Comparison of ENCODE assay signal across 19 mouse cellular contexts in genomic region chr2:153312884-153313283, GRCm38 (mm10). TPM values are rescaled to one million over a fixed set of nuclear protein-coding genes. Genes with fewer than 3 reads are reported as not detected.
DNase-seq lines count a peak whose midpoint lies in the region; ATAC-seq and TF ChIP-seq lines count a peak whose summit lies in the region.
"Had no signal": no experiment of that assay in that cellular context is flagged by ENCODE, and none has a peak within 500 bp of the region (broad histone marks: within the 10 kb centered on the region; RNA-seq: fewer than 3 reads in every experiment).

No protein-coding gene starts in this region.

- H3K4me3 ChIP-seq in bone marrow, adult 2 months (replicated peaks; ENCODE audit: control insufficient read depth, low read depth, low read length), result no peak overlapping the region
- H3K4me3 ChIP-seq in intestine, embryonic 15.5 days (replicated peaks), result no peak overlapping the region
- H3K4me3 ChIP-seq: embryonic facial prominence, embryonic 12.5 days; forebrain, embryonic 13.5 days; forebrain, embryonic 15.5 days had no signal

- DNase-seq in 416B (ENCODE audit: low read depth), result peak; percentile 38
- no peak for DNase-seq in B cell, adult 2 months
- DNase-seq in cerebellum, adult 18-20 months, result no peak
- DNase-seq: adrenal gland, adult 2 months; adrenal gland, postnatal 10 days; adrenal gland, postnatal 25 days; cerebellum, adult 11-12 months; cerebellum, adult 8-10 months; cerebellum, adult 9-11 months; cerebellum, postnatal 14 days; cerebellum, postnatal 36 days; embryo, embryonic 11 days; forebrain, postnatal 0 days had no signal

- no peak overlapping the region for H3K9ac ChIP-seq in intestine, embryonic 15.5 days
- H3K9ac ChIP-seq: embryonic facial prominence, embryonic 12.5 days; forebrain, embryonic 13.5 days; forebrain, embryonic 15.5 days; forebrain, postnatal 0 days had no signal

- H3K27ac ChIP-seq in bone marrow, adult 2 months (ENCODE audit: control insufficient read depth, insufficient read depth, low read depth, low read length, poor library complexity), result peak overlapping the region; percentile 24; the same call in 1 of the 2 replicates
- no peak overlapping the region for H3K27ac ChIP-seq in intestine, embryonic 15.5 days
- H3K27ac ChIP-seq: embryonic facial prominence, embryonic 12.5 days; forebrain, embryonic 13.5 days; forebrain, embryonic 15.5 days had no signal

- TF ChIP-seq POLR2A in bone marrow, adult 2 months (IDR thresholded peaks at IDR 0.05; ENCODE audit: borderline replicate concordance, control insufficient read depth, low read depth, low read length), result no peak

- H3K36me3 ChIP-seq in intestine, embryonic 15.5 days, result no peaks in the 10 kb centered on the region

- no peaks in the 10 kb centered on the region for H3K27me3 ChIP-seq in intestine, embryonic 15.5 days (replicated peaks)
- H3K27me3 ChIP-seq: embryonic facial prominence, embryonic 12.5 days; forebrain, embryonic 13.5 days; forebrain, embryonic 15.5 days had no signal

- TF ChIP-seq CTCF in bone marrow, adult 2 months (IDR thresholded peaks at IDR 0.05; ENCODE audit: control insufficient read depth, insufficient read depth, low read length), result no peak

- 56% methylated on average over 9 of the region's 9 CpGs for WGBS in bone marrow, adult 2 months
- WGBS in intestine, embryonic 15.5 days, result 86% methylated on average over 9 of the region's 9 CpGs

- no peaks in the 10 kb centered on the region for H3K9me3 ChIP-seq in intestine, embryonic 15.5 days
- H3K9me3 ChIP-seq: embryonic facial prominence, embryonic 12.5 days; forebrain, embryonic 13.5 days; forebrain, embryonic 15.5 days had no signal

- H3K4me2 ChIP-seq in intestine, embryonic 15.5 days (replicated peaks), result no peak overlapping the region
- H3K4me2 ChIP-seq: embryonic facial prominence, embryonic 12.5 days; forebrain, embryonic 13.5 days; forebrain, embryonic 15.5 days had no signal

- ATAC-seq in megakaryocyte, adult 5-6 weeks (ENCODE audit: poor library complexity, severe bottlenecking), result peak; percentile 90
- no peak for ATAC-seq in intestine, embryonic 15.5 days
- ATAC-seq: forebrain, embryonic 13.5 days; forebrain, embryonic 15.5 days; forebrain, postnatal 0 days had no signal

- H3K4me1 ChIP-seq in bone marrow, adult 2 months (ENCODE audit: control insufficient read depth, insufficient read depth, low read length), result peaks cover 1% of the 10 kb centered on the region; the same call in 1 of the 2 replicates
- no peaks in the 10 kb centered on the region for H3K4me1 ChIP-seq in intestine, embryonic 15.5 days (replicated peaks)
- H3K4me1 ChIP-seq: embryonic facial prominence, embryonic 12.5 days; forebrain, embryonic 13.5 days; forebrain, embryonic 15.5 days had no signal

RNA-seq across cellular contexts. Expression of gene Kif3b, which starts 21.7 kb away (rescaled TPM):
- 6.3 and 10.9 TPM in 2 replicates for polyA plus RNA-seq in bone marrow, adult 2 months (2011; ENCODE audit: insufficient read depth, insufficient read length, low replicate concordance, missing spikeins)
- 13.2 and 16.5 TPM in 2 replicates for total RNA-seq in megakaryocyte, adult 5-6 weeks (2015)
- 23.5 and 30.2 TPM in 2 replicates for total RNA-seq in megakaryocyte, adult 5-6 weeks (2017)
- 7.1 and 7.7 TPM in 2 replicates for polyA plus RNA-seq in intestine, embryonic 15.5 days (2015; fragmentation: Nextera tagmentation; extraction: Ambion mirVana)

RNA-seq across cellular contexts. Expression of gene Asxl1, which starts 32.7 kb away (rescaled TPM):
- polyA plus RNA-seq in bone marrow, adult 2 months (2011; ENCODE audit: insufficient read depth, insufficient read length, low replicate concordance, missing spikeins), result 35.7 and 56.2 TPM in 2 replicates
- 29.3 and 40.6 TPM in 2 replicates for total RNA-seq in megakaryocyte, adult 5-6 weeks (2015)
- total RNA-seq in megakaryocyte, adult 5-6 weeks (2017), result 30.9 and 35.4 TPM in 2 replicates
- 12.4 and 13.5 TPM in 2 replicates for polyA plus RNA-seq in intestine, embryonic 15.5 days (2015; fragmentation: Nextera tagmentation; extraction: Ambion mirVana)
